Mouse (Mus musculus): ENCODE results near the gene Syne3.

Gene Syne3

DNA sequence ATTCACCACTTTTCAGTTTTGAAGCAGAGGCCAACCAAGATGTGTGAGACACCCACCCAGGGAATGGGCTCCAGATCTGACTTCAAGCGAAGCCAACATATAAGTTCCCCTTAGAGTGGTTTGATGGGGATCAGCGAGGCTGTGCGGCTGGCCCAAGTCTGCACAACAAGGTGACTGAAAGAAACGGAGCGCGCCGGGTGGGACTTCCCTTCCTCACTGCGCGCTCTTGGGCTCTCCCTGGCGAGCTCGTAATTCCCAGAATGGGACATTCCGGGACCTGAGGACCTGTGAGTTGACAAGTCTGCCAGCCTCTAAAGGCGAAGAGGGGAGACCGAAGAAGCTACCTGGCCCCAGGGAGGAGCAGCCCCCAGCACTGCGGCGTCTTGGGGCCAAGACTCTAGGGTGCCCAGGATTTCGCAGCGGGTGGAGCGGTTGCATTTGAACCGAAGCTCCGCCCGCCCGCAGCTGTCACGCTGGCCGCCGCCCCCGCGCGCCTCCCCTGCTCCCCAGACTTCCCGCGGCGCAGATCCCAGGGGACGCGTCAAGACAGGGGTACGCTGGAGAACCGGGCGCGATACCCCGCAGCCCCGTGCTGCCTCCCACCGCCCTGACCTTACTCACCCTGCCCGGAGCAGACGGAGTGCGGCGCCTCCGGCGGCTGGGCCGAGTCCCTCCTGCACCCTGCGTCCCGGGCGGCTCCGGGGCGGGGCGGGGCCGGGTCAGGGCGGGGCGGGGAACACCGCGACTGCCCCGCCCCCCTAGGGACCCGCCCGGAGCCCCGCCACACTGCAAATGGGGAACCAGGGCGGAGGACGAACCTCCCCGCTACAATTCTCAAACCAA is at the start of gene Syne3:
TSS of gene Syne3 (minus strand) at position 440 of the 843 bp plus-strand sequence.
- peak; percentile 49 for DNase-seq (ENCODE audit: low spot score)

DNA sequence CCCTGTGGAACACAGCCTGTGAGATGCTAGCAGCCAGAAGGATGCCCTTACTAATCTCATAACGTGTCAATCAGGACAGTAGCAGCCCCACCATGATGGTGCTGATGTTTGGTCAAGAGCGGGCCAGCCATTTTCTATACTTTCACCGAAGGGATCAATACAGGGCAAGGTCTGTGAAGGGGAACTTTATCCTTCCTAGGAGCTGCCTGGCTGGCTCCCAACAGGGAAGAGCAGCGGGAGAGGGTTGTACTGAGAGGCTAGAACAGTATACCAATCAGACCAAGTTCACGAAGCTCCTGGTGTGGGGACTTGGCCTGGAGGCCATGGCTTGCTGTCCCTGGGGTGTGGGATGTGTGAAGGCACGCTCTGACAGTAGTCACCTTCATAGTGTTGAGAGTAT is 45.7 kb upstream of the Syne3 start:
- no peak for DNase-seq (ENCODE audit: low spot score)

DNA sequence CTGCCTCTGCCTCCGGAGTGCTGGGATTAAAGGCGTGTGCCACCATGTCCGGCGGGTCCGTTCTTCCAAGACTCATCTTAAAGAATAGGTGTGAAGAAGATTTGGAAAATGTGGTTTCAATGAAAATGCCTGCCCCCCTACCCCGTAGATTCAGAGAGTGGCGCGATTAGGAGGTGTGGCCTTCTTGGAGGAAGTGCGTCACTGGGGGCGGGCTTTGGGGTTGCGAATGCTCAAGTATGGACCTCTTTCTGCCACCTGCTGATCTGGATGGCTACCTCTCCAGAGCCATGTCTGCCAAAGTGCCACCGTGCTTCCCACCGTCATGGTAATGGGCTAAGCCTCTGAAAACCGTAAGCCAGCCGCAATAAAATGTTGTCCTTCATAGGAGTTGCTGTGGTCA is 44.4 kb upstream of the Syne3 start:
- no peak for DNase-seq (ENCODE audit: low spot score)

DNA sequence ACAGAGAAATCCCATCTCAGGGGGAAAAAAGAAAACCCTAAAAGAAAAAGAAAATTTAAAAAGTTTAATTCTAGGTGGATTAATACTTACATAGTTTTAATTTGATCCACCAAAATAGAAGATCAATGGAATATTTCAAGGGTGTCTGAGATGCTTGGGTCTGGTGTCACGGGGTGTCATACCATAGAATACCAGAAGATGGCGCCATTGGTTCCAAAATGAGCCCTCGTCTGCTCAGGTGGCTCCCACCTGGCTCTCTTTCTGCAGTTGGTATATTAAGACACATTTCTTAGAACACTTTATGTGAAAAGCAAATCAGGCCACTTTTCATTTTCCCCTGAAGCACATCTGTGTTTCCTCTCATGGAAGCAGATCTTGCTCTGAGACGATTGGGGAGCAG is 41.3 kb upstream of the Syne3 start:
- peak; percentile 64 for DNase-seq (ENCODE audit: low spot score)

DNA sequence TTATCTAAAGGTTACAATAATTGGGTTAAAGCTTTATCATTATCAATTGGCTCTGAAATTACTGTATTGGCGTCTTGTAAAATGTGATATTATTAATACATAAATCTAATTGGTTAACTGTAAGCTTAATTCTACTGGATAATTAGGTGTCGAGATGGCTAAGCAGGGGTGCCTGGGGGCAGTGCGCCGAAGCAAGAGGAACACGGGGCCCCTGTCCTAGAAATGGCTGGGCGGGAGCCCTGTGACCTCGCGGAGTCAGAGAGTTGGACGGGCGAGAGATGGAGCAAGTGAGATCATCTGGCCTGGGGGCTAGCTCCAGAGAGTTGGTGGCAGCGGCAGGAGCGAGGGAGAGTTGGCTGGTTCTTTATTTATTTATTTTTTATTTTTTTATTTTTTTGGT is 40.2 kb upstream of the Syne3 start:
- DNase-seq (ENCODE audit: low spot score) = no peak

DNA sequence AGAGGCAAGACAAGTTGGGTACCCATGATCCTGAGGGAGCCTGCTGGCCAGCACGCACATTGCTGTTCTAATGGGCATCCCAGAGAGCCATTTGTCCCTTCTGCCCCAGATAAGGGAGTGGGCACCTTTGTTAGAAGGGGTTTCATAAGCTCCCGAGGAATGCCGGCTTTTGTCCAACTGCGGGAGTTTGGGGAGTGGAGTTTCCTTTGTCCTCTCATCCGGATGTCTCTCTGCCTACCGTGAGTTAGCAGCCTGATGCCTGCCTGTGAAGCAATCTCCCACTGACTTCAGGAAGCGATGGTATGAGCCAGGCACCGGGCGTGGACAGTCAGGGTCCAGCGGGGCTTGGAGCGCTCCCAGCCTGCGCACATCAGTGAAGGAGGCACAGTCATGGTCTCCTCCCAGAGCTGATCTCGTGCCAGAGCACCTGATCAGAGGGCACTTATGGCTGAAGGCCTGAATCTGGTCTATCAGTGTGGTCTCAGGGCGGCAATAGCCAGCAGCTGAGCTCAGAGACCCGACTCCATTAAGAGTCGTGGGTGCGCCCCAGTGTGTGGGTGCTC is 38.8 kb upstream of the Syne3 start:
- DNase-seq (ENCODE audit: low spot score) = no peak

DNA sequence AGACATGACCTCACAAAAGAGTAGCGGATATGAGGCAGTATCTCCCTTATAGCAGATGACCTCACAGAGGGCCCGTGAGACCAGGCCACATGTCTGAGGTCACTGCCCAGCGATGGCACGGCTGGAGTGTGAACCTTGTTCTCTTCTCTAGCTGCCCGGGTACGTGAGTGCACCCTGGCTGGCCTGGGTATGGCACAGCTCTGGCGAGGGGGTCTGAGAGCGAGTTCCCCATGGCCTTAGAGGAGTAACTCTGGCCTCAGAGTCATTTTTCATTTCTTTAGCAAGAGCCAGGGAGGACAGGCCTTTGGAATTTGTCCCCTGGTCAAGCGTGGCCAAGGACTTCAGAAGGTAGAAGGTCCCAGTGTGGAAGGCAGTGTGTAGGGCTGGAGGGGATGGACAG is 35.2 kb upstream of the Syne3 start:
- DNase-seq (ENCODE audit: low spot score) = no peak

DNA sequence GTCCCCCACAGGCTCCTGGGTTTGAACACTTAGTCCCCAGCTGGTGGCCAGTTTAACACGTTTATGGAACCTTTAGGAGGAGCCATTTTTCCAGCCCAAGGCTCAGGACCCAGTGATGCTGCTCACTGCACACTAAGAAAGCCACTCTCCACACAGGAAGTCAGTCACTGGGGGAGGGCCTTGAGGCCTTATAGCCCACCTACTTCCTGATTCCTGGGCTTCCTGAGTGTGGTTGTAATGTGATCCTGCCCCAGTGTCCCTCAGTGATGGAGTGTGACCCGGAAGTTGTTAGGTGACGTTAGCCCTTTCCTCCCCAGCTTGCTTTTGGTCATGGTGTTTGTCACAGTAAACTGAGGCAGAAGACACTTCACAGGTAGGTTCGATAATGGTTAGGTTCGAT is 33.5 kb upstream of the Syne3 start:
- DNase-seq (ENCODE audit: low spot score) = no peak

DNA sequence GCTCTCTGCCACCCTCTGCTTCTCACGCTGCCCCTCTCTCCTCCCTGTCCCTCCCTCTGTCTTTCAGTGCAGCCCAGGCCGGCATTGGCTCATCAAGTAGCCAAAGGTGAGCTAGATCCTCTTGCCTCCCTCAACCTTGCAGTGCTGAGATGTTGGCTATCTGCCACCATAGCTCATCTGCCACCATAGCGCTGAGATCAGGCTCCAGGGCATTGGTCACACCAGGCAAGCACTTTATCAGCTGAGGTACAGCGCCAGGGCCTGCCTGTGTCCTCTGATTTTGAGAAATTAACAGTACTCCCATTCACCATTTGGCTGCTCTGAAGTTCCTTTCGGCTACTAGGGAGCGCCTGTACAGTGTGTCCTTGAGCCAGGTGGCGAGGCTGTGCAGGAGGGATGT is 31.3 kb upstream of the Syne3 start:
- DNase-seq (ENCODE audit: low spot score) = no peak

DNA sequence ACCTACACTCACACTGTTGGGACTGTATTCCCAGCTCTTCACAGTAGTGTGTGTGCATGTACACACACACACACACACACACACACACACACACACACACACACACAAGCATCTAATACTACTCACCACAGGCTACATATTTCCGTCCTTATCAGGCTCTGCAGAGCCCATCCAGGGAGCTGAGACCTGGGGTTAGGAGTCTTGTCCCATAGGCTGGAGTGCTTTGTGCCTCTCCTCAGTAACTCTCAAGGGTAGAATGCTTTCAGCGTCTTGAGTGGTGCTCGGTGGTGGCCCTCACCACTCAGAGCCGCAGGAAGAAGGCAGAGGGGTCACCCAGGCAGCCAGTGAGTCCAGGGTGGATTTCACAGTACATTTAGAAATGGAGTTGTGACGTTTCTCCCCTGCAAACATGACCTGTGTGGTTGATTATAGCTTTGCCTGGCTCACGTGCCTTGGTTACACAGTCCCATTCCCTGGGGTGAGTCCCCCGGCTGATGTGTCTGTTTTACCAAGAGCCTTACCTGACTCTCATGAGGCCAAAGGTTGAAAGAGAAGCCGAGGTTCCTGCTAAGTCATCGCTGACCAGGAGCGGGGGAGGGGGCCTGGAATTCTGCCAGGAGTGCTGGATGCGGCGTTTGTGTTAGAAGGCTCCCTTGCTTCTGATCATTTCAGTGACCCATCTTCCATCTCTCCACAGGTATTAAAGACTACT is 30.1 kb upstream of the Syne3 start:
- no peak for DNase-seq (ENCODE audit: low spot score)

DNA sequence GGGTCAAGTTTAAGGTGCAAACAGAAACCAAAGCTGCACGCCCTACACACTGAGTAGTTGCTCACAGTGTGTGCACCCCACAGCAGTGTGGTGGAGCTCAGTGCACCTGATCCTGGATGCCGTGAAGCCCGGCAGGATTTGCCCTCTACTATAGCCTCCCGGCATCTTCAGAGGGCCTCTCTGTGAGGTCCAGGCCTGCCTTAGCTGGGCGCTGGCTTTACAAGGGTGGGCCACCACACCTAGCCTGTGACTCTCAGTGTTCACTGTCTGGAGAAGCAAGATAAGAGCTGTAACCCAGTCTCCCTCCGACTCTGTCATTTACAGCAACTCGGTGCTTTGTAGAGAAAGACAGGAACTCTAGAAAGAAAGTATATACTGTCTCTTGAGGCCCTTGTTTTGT is 29.3 kb upstream of the Syne3 start:
- no peak for DNase-seq (ENCODE audit: low spot score)

DNA sequence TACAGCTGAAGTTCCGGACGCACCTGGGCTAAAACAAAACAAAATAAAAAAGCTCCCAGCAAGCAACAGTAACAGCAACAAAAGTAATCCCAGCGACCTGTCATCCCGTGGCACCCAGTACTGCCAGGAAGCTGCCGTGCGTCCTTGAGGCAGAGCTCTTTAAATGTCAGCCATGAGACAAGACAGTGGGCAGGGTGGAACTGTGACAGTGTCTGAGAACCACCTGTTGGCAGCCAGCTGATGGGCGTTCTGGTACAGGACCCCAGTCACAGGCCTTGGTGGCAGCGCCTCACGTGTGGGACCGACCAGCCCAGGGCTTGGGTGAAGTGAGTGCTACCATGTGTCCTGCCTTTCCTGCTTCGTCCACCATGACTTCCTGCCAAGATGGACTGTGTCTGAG is 28.6 kb upstream of the Syne3 start:
- DNase-seq (ENCODE audit: low spot score) = no peak

DNA sequence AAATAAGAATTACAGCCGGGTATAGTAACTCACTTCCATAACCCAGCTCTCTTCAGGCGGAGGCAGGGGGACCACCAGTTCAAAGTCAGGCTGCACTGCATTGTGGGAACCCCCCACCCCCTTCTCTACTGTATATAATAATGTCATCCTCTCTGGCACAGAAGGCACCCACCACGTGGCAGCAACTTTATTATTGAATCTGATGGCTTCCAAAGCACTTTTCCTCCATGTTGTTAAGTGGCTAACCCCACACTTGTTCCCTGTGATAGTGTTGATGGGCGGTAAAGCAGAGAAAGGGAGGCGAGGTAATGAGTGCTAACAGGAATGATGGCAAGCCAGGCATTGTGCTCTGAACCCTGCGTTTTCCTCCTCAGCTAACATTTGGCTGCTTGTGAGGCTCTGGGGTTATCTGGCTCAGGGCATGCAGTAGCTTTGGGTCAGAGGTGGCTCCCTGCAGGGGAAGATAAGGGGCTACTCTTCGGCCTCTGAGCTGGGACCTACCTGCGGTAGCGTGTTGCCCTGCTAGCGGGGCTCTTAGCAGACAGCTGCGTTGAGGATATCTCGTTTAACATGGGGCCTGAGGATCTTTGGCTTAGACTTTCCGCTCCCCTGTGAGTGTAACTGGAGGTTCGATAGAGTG is 24.6 kb upstream of the Syne3 start:
- no peak for DNase-seq (ENCODE audit: low spot score)

DNA sequence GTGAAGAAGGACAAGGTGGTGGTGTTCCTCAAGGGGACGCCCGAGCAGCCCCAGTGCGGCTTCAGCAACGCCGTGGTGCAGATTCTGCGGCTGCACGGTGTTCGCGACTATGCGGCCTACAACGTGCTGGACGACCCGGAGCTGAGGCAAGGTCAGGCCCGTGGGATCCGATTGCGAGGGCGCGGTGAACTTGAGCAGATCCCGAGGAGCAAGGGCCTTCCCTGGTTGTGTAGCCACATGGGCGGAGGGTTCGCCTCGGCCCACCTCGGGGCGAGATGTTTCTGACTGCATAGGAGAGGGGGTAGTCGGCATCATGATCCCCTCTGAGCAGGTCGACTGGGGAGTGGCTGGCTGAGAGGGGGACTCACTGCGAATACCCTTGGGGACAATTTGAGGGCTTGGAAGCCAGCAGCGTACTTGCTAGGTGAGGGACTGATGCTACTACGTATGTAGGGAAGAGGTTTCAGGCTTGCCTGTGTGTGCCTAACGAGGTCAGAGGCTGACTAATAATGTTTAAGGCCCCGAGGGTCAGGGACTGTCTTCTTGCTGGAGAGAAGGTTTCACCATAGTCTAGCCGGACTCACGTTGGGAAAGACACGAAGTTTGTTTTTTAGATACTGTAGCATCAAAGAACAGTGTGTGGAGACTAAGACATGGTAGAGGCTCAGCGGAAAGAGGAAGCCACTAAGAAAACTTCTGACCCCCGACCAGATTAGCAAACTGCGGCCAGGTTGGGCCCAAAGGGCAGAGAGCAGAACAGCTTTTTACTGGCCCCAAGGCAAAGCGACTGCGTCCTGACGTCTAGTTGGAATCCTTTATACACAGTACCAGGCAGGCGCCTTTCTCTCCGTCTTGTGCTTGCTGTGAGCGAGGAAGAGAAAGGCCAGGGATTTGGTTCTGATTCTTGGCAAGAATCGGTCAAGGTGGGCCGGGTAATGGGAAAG is 23.5 kb upstream of the Syne3 start:
- DNase-seq (ENCODE audit: low spot score) = peak; percentile 55

DNA sequence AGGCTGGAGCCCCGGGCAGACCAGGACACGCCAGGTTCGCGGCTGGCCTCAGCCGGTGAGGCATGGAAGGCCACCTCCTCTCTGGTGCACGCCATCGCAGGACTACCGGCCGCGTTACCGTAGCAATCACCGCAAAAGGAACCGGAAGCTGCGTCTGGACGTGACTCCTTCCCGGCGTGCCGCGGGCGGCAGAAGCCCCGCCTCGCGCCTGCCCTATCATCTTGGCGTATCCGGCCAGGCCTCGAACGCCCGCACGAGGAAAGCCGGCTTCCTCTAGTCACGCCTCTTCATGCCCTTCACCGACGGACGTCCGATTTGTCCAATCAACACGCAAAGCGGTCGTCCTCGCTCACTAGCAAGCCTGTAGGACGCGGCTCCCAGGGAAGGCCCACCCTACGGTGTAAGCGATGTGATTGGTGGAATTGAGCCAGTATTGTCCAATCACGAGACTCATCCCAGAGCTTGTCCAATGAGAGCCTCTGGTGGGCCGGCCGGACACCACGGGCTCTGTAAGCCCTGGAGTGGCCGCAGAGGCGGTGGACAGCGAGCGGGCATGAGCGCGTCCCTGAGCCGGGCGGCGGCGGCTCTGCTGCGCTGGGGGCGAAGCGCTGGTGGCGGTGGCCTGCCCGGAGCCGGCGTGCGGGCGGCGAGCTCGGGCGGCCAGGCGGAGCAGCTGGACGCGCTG is 22.7 kb upstream of the Syne3 start, which contains the start of gene Glrx5:
TSS of gene Glrx5 (plus strand) at position 542 of the 685 bp plus-strand sequence.
- DNase-seq (ENCODE audit: low spot score) = peak; percentile 100

DNA sequence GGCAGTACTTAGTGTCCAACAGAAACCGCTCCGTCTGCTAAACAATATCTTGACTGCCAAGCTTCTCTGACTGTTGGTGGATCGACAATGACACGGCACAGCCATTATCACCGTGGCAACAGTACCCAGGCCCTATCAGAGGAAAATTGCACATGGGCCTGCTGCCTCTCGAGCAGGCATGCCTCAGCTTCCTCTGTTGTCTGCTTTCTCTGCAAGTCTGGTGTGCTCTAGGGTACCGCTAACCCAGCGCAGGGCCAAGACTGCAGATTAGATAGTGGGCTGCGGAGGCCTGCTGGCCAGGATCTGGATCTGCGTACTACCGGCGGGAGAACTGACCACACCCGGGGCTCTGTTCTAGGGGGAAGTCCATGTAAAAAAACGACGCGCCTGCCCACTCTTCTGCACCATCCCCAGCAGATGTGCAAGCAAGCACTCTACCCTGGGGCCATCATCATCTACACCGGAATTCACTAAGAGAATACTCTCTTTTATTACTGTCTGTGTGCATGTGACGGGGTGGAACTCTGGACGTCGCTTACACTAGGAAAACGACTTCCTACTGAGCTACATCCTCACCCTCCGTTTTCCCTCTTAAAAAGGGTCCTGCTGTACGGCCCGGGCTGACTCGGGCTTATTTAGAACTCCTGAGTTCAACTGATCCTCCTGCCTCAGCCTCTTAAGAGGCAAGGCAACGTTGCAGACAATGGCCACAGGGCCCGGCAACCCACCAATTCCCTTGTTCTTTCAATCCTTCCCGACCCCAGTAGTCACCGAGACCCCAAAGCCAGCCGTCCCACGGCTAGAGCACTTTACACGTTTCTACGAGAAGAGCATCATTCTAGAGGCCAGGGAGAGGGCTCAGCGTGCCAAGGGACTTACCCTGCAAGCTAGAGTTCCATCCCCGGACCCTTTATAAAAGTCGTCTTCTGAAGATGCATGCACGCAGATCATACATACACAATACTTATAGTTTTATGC is 21.8 kb upstream of the Syne3 start:
- DNase-seq (ENCODE audit: low spot score) = peak; percentile 38

DNA sequence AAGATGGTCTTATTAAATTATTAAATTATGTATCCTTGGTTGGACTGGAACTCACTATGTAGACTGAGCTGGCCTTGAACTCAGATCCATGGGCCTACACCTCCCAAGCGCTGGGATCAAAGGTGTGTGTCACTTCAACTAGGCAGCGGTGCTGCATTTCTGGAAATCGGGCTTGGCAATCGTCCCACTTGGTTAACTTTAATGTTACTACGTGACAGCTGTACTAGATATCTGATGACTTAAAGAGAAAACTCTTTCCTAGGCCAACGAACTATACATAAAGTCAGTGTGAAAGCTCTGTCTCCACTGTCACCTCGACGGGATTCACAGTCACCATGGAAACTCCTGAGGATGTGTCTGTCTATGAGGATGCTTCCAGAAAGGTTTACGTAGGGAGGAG is 20.3 kb upstream of the Syne3 start:
- DNase-seq (ENCODE audit: low spot score) = no peak

DNA sequence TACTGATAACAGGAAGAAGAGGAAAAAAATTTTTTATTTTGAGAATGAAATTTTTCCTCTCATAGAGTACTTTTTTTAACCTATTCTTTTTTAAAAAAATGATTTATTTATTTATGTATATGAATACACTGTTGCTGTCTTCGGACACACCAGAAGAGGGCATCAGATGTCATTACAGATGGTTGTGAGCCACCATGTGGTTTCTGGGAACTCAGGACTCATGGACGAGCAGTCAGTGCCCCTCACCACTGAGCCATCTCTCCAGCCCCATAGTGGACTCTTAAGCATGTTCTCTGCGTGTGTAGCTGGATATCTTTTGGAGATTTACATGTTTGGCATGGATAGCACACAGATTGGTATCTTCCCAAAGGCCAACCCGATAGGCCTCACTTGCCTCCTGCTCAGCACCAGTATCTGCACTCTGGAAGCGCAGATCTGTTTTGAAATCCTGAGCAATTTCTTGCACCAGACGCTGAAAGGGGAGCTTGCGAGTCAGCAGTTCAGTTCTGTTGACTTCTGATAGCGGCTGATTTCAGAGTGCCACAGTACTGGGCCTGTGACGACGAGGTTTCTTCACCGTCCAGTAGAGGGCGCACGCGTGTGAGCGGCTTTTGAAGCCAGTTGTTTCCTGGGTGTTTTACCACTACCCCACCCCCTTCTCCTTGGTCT is 17.8 kb upstream of the Syne3 start:
- peak; percentile 86 for DNase-seq (ENCODE audit: low spot score)

DNA sequence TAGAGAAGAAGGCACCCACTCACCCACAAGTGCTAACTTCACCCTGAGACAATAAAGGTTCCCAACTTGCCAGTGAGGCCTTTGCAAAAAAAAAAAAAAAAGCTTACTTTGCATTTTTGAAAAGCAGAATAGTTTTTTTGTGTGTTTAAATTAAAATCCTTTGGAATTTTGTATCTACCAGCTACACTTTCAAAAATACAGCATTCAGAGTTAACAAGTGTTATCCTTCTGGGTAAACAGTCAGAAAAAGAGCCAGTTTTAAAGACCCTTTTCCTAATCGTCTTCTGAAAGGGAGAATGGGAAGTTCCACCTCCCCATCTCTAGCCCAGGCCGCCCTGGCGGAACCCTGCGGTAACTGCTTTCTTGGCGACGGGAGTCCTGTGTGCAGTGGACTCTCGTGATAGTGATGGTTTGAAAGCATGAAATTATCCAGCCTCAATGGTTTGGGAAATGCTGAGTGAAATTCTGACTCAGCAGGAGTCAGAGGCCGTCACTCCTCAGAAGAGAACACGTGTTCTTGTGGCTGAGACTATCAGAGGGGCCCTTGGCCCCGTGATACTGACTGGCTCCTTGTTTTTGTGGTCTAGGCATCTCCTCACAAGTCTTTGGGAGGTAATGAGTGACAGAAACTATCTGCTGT is 16.5 kb upstream of the Syne3 start:
- DNase-seq (ENCODE audit: low spot score) = no peak
